Mouse (Mus musculus): ENCODE measurements around the gene Dcxr. TPM values are rescaled to one million over a fixed set of nuclear protein-coding genes. Genes with fewer than 3 reads are reported as not detected.

Dcxr gene
- polyA plus RNA-seq, 1 experiment: 127 TPM

- Histone ChIP-seq H3K36me3 (ENCODE audit: control insufficient read depth, insufficient read depth, low read length) (peaks cover 28% of the 10 kb centered on the region), H3K4me3 (ENCODE audit: low read depth, low read length) (no peak overlapping the region), H3K4me1 (ENCODE audit: control insufficient read depth, insufficient read depth, insufficient read length, low read length) (peaks cover 16% of the 10 kb centered on the region; the same call in 1 of the 2 replicates), H3K27me3 (ENCODE audit: control insufficient read depth, insufficient read depth, low read length) (no peaks in the 10 kb centered on the region), H3K27ac (ENCODE audit: insufficient read depth, low read depth, low read length) (no peak overlapping the region)
- WGBS: 55% methylated on average over 4 of the region's 4 CpGs
- no peak for TF ChIP-seq CTCF (IDR thresholded peaks at IDR 0.05; ENCODE audit: extremely low read depth, insufficient read length, insufficient replicate concordance, low read depth, low read length)
- no peak for TF ChIP-seq POLR2A (IDR thresholded peaks at IDR 0.05; ENCODE audit: low read depth, low read length)
These were observed 31.9 kb downstream of the Dcxr start for GRCm38 (mm10) chr11:120695184-120695583.

GRCm38 (mm10) chr11:120693461-120693860 is 33.6 kb downstream of the Dcxr start:
- WGBS: 59% methylated on average over 3 of the region's 3 CpGs

DNA sequence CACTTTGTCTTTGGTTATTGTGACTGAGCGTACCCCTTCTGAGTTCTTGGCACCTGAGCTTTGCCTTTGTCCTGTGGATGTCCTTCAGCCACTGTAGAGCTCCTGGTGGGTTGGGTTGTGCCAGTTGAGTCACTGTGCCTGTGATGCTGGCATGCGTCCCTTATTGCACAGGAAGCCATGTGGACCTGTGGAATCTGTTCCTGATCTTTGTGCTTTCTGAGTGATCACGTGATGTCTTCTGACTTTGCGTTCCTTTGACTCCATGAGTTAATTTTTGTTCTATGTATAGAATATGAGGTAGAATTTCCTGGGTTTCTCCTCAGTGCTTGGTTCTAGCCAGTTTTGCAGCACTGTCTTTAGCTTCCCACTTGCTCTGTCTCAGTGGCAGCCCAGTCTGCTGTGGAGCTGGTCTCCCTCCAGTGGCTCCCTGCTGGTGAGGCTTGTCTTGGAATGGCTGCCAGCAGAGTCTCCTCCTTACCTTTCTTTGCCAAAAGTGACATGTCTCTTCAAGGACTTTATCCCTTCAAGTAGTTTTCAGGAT is 34.5 kb downstream of the Dcxr start:
- no peaks in the 10 kb centered on the region for H3K27me3 ChIP-seq (ENCODE audit: control insufficient read depth, insufficient read depth, low read length)
- H3K27ac ChIP-seq (ENCODE audit: insufficient read depth, low read depth, low read length): peak overlapping the region; percentile 92
- no peak overlapping the region for H3K4me3 ChIP-seq (ENCODE audit: low read depth, low read length)
- peaks cover 16% of the 10 kb centered on the region; the same call in 1 of the 2 replicates for H3K4me1 ChIP-seq (ENCODE audit: control insufficient read depth, insufficient read depth, insufficient read length, low read length)
- H3K36me3 ChIP-seq (ENCODE audit: control insufficient read depth, insufficient read depth, low read length): peaks cover 35% of the 10 kb centered on the region
- TF ChIP-seq CTCF (IDR thresholded peaks at IDR 0.05; ENCODE audit: extremely low read depth, insufficient read length, insufficient replicate concordance, low read depth, low read length) (no peak), POLR2A (IDR thresholded peaks at IDR 0.05; ENCODE audit: low read depth, low read length) (no peak)
- WGBS: 33% methylated on average over 4 of the region's 4 CpGs

More at GRCm38 (mm10) chr11:120693461-120693860, 33.6 kb downstream of the Dcxr start:
- Histone ChIP-seq H3K36me3 (ENCODE audit: control insufficient read depth, insufficient read depth, low read length) (peaks cover 31% of the 10 kb centered on the region), H3K27me3 (ENCODE audit: control insufficient read depth, insufficient read depth, low read length) (no peaks in the 10 kb centered on the region), H3K4me3 (ENCODE audit: low read depth, low read length) (no peak overlapping the region), H3K4me1 (ENCODE audit: control insufficient read depth, insufficient read depth, insufficient read length, low read length) (peaks cover 16% of the 10 kb centered on the region; the same call in 1 of the 2 replicates), H3K27ac (ENCODE audit: insufficient read depth, low read depth, low read length) (peak overlapping the region; percentile 92)
- TF ChIP-seq CTCF (IDR thresholded peaks at IDR 0.05; ENCODE audit: extremely low read depth, insufficient read length, insufficient replicate concordance, low read depth, low read length) (no peak), POLR2A (IDR thresholded peaks at IDR 0.05; ENCODE audit: low read depth, low read length) (no peak)

GRCm38 (mm10) chr11:120689365-120689764 is 37.7 kb downstream of the Dcxr start:
- 83% methylated on average over 3 of the region's 3 CpGs for WGBS
- Histone ChIP-seq H3K27me3 (ENCODE audit: control insufficient read depth, insufficient read depth, low read length) (no peaks in the 10 kb centered on the region), H3K27ac (ENCODE audit: insufficient read depth, low read depth, low read length) (no peak overlapping the region), H3K4me1 (ENCODE audit: control insufficient read depth, insufficient read depth, insufficient read length, low read length) (peaks cover 14% of the 10 kb centered on the region; the same call in 1 of the 2 replicates), H3K4me3 (ENCODE audit: low read depth, low read length) (no peak overlapping the region), H3K36me3 (ENCODE audit: control insufficient read depth, insufficient read depth, low read length) (peaks cover 46% of the 10 kb centered on the region)
- TF ChIP-seq CTCF (IDR thresholded peaks at IDR 0.05; ENCODE audit: extremely low read depth, insufficient read length, insufficient replicate concordance, low read depth, low read length) (no peak), POLR2A (IDR thresholded peaks at IDR 0.05; ENCODE audit: low read depth, low read length) (no peak)

DNA sequence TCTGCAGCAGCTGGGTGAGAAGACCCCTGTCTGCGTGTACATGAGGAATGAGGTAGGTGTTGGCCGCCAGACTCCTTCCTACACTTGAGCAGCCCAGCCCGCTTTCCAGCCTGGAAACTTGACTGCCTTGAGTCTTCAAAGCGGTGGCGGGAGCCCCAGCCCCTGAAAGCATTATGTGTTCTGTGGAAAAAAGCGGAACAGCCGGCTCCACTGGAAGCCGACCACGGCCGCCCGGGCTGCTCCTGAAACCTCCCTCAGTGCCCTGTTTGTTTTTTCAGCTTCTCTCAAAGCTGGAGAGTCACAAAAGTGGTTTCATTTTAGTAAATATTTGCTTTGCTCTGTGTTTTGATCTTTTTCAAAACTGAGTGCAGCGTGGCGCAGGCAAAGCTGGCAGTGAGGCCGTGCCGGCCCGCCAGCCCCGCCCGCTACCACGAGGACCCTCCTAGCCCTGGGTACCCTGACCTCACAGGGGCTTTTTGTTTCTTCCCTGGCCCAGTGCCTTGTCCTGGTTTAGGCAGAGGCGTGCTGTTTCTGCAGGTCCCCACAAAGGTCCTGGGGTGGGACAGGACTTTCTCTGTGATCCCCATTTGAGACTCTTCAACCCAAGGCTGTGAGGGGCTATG is 40.3 kb downstream of the Dcxr start:
- Histone ChIP-seq H3K27me3 (ENCODE audit: control insufficient read depth, insufficient read depth, low read length) (no peaks in the 10 kb centered on the region), H3K4me3 (ENCODE audit: low read depth, low read length) (no peak overlapping the region), H3K27ac (ENCODE audit: insufficient read depth, low read depth, low read length) (no peak overlapping the region), H3K4me1 (ENCODE audit: control insufficient read depth, insufficient read depth, insufficient read length, low read length) (no peaks in the 10 kb centered on the region; the same call in 1 of the 2 replicates), H3K36me3 (ENCODE audit: control insufficient read depth, insufficient read depth, low read length) (peaks cover 56% of the 10 kb centered on the region)
- 89% methylated on average over 20 of the region's 20 CpGs for WGBS
- no peak for TF ChIP-seq CTCF (IDR thresholded peaks at IDR 0.05; ENCODE audit: extremely low read depth, insufficient read length, insufficient replicate concordance, low read depth, low read length)
- no peak for TF ChIP-seq POLR2A (IDR thresholded peaks at IDR 0.05; ENCODE audit: low read depth, low read length)

GRCm38 (mm10) chr11:120684660-120685059 is 42.4 kb downstream of the Dcxr start:
- no peak overlapping the region for H3K4me3 ChIP-seq (ENCODE audit: low read depth, low read length)
- TF ChIP-seq POLR2A (IDR thresholded peaks at IDR 0.05; ENCODE audit: low read depth, low read length) (no peak), CTCF (IDR thresholded peaks at IDR 0.05; ENCODE audit: extremely low read depth, insufficient read length, insufficient replicate concordance, low read depth, low read length) (no peak)
- no peaks in the 10 kb centered on the region for H3K27me3 ChIP-seq (ENCODE audit: control insufficient read depth, insufficient read depth, low read length)
- 84% methylated on average over 2 of the region's 2 CpGs for WGBS
- H3K27ac ChIP-seq (ENCODE audit: insufficient read depth, low read depth, low read length): no peak overlapping the region
- peaks cover 59% of the 10 kb centered on the region for H3K36me3 ChIP-seq (ENCODE audit: control insufficient read depth, insufficient read depth, low read length)
- peaks cover 13% of the 10 kb centered on the region; the same call in 1 of the 2 replicates for H3K4me1 ChIP-seq (ENCODE audit: control insufficient read depth, insufficient read depth, insufficient read length, low read length)

GRCm38 (mm10) chr11:120684086-120684485 is 43.0 kb downstream of the Dcxr start:
- Histone ChIP-seq H3K36me3 (ENCODE audit: control insufficient read depth, insufficient read depth, low read length) (peaks cover 53% of the 10 kb centered on the region), H3K27me3 (ENCODE audit: control insufficient read depth, insufficient read depth, low read length) (no peaks in the 10 kb centered on the region), H3K4me1 (ENCODE audit: control insufficient read depth, insufficient read depth, insufficient read length, low read length) (peaks cover 16% of the 10 kb centered on the region), H3K4me3 (ENCODE audit: low read depth, low read length) (no peak overlapping the region), H3K27ac (ENCODE audit: insufficient read depth, low read depth, low read length) (no peak overlapping the region)
- TF ChIP-seq CTCF (IDR thresholded peaks at IDR 0.05; ENCODE audit: extremely low read depth, insufficient read length, insufficient replicate concordance, low read depth, low read length) (no peak), POLR2A (IDR thresholded peaks at IDR 0.05; ENCODE audit: low read depth, low read length) (no peak)
- WGBS: 92% methylated on average over 2 of the region's 2 CpGs
